14 mouse cellular contexts compared by ENCODE assay signal in genomic region chr2:71837261-71837660, GRCm38 (mm10). TPM values are rescaled to one million over a fixed set of nuclear protein-coding genes. Genes with fewer than 3 reads are reported as not detected.
DNase-seq lines count a peak whose midpoint lies in the region; ATAC-seq lines count a peak whose summit lies in the region.
"Had no signal": no experiment of that assay in that cellular context is flagged by ENCODE, and none has a peak within 500 bp of the region (broad histone marks: within the 10 kb centered on the region; RNA-seq: fewer than 3 reads in every experiment).

No protein-coding gene starts in this region.

- H3K9me3 ChIP-seq in kidney, embryonic 16.5 days (ENCODE audit: low read length) = no peaks in the 10 kb centered on the region
- no peaks in the 10 kb centered on the region for H3K9me3 ChIP-seq in kidney, embryonic 15.5 days (replicated peaks)
- H3K9me3 ChIP-seq in midbrain, embryonic 11.5 days (ENCODE audit: control insufficient read depth, low read length) = no peaks in the 10 kb centered on the region
- H3K9me3 ChIP-seq in midbrain, embryonic 14.5 days (ENCODE audit: control insufficient read depth, low read length) = no peaks in the 10 kb centered on the region
- H3K9me3 ChIP-seq: embryonic facial prominence, embryonic 12.5 days; forebrain, embryonic 15.5 days; G1E; hindbrain, embryonic 15.5 days had no signal

- H3K27me3 ChIP-seq in kidney, embryonic 16.5 days (ENCODE audit: insufficient read depth, low read length) = no peaks in the 10 kb centered on the region
- H3K27me3 ChIP-seq in kidney, embryonic 15.5 days = no peaks in the 10 kb centered on the region
- H3K27me3 ChIP-seq in midbrain, embryonic 11.5 days (ENCODE audit: control insufficient read depth, insufficient read depth, low read length) = no peaks in the 10 kb centered on the region
- no peaks in the 10 kb centered on the region for H3K27me3 ChIP-seq in midbrain, embryonic 14.5 days (ENCODE audit: control insufficient read depth, insufficient read depth, low read length)
- H3K27me3 ChIP-seq: embryonic facial prominence, embryonic 12.5 days; forebrain, embryonic 15.5 days; hindbrain, embryonic 15.5 days had no signal

- H3K27ac ChIP-seq in kidney, embryonic 16.5 days (ENCODE audit: low read length) = no peak overlapping the region
- no peak overlapping the region for H3K27ac ChIP-seq in kidney, embryonic 15.5 days
- H3K27ac ChIP-seq in midbrain, embryonic 11.5 days (ENCODE audit: low read depth, low read length) = no peak overlapping the region
- H3K27ac ChIP-seq in midbrain, embryonic 14.5 days (replicated peaks; ENCODE audit: low read depth, low read length) = no peak overlapping the region
- H3K27ac ChIP-seq: embryonic facial prominence, embryonic 12.5 days; forebrain, embryonic 15.5 days; heart, adult 2 months; hindbrain, embryonic 15.5 days had no signal

- H3K4me3 ChIP-seq in kidney, embryonic 16.5 days (ENCODE audit: low read length) = no peak overlapping the region
- no peak overlapping the region for H3K4me3 ChIP-seq in kidney, embryonic 15.5 days (replicated peaks)
- no peak overlapping the region for H3K4me3 ChIP-seq in midbrain, embryonic 11.5 days (ENCODE audit: low read depth, low read length)
- H3K4me3 ChIP-seq in midbrain, embryonic 14.5 days (replicated peaks; ENCODE audit: low read depth, low read length) = no peak overlapping the region
- H3K4me3 ChIP-seq: embryonic facial prominence, embryonic 12.5 days; forebrain, embryonic 15.5 days; heart, adult 2 months; hindbrain, embryonic 15.5 days had no signal

- WGBS in kidney, embryonic 16.5 days = 59% methylated on average over 4 of the region's 4 CpGs
- 65% methylated on average over 4 of the region's 4 CpGs for WGBS in kidney, embryonic 15.5 days
- WGBS in midbrain, embryonic 11.5 days = 70% methylated on average over 4 of the region's 4 CpGs
- WGBS in midbrain, embryonic 14.5 days = 73% methylated on average over 4 of the region's 4 CpGs

- peaks cover 16% of the 10 kb centered on the region for H3K36me3 ChIP-seq in kidney, embryonic 16.5 days (ENCODE audit: insufficient read depth, low read length)
- H3K36me3 ChIP-seq in kidney, embryonic 15.5 days = peaks cover 56% of the 10 kb centered on the region
- H3K36me3 ChIP-seq in midbrain, embryonic 11.5 days (ENCODE audit: control insufficient read depth, insufficient read depth, low read length) = no peaks in the 10 kb centered on the region
- H3K36me3 ChIP-seq in midbrain, embryonic 14.5 days (ENCODE audit: control insufficient read depth, insufficient read depth, low read length) = no peaks in the 10 kb centered on the region
- H3K36me3 ChIP-seq: embryonic facial prominence, embryonic 12.5 days; G1E had no signal

- no peak overlapping the region for H3K9ac ChIP-seq in kidney, embryonic 16.5 days (replicated peaks; ENCODE audit: low read length)
- H3K9ac ChIP-seq in kidney, embryonic 15.5 days = no peak overlapping the region
- H3K9ac ChIP-seq in midbrain, embryonic 11.5 days (ENCODE audit: low read length) = no peak overlapping the region
- no peak overlapping the region for H3K9ac ChIP-seq in midbrain, embryonic 14.5 days (replicated peaks; ENCODE audit: low read length)
- H3K9ac ChIP-seq: embryonic facial prominence, embryonic 12.5 days; forebrain, embryonic 15.5 days; hindbrain, embryonic 15.5 days had no signal

- H3K4me2 ChIP-seq in kidney, embryonic 16.5 days (replicated peaks; ENCODE audit: low read depth, low read length) = no peak overlapping the region
- no peak overlapping the region for H3K4me2 ChIP-seq in kidney, embryonic 15.5 days
- H3K4me2 ChIP-seq in midbrain, embryonic 11.5 days = no peak overlapping the region
- no peak overlapping the region for H3K4me2 ChIP-seq in midbrain, embryonic 14.5 days (ENCODE audit: low read length)
- H3K4me2 ChIP-seq: embryonic facial prominence, embryonic 12.5 days; forebrain, embryonic 15.5 days; hindbrain, embryonic 15.5 days had no signal

- no peak for ATAC-seq in kidney, embryonic 16.5 days (ENCODE audit: low FRiP score, low TSS enrichment)
- no peak for ATAC-seq in kidney, embryonic 15.5 days (replicated peaks; ENCODE audit: low FRiP score)
- no peak for ATAC-seq in midbrain, embryonic 11.5 days (ENCODE audit: low FRiP score)
- ATAC-seq in midbrain, embryonic 14.5 days (ENCODE audit: low FRiP score, low TSS enrichment) = no peak
- ATAC-seq: forebrain, embryonic 15.5 days had no signal

- H3K4me1 ChIP-seq in kidney, embryonic 16.5 days (ENCODE audit: insufficient read depth, low read length) = 0 out of 2 replicates have a peak, but pooled peaks cover 3% of the 10 kb centered on the region
- no peaks in the 10 kb centered on the region for H3K4me1 ChIP-seq in kidney, embryonic 15.5 days
- H3K4me1 ChIP-seq in midbrain, embryonic 11.5 days (ENCODE audit: control insufficient read depth, insufficient read depth, low read length) = no peaks in the 10 kb centered on the region
- no peaks in the 10 kb centered on the region for H3K4me1 ChIP-seq in midbrain, embryonic 14.5 days (ENCODE audit: control insufficient read depth, insufficient read depth, low read length)
- H3K4me1 ChIP-seq: forebrain, embryonic 15.5 days; hindbrain, embryonic 15.5 days had no signal

- peak; percentile 81 for DNase-seq in heart, adult 11 months
- DNase-seq in heart, adult 8-10 months (ENCODE audit: low spot score) = no peak
- peak; percentile 33 for DNase-seq in kidney, adult 18-20 months
- peak; percentile 22 to 49 for DNase-seq in kidney, postnatal 25 days
- DNase-seq in midbrain, embryonic 11.5 days (ENCODE audit: low spot score, missing footprints) = peak; percentile 69
- DNase-seq in midbrain, embryonic 14.5 days = no peak
- DNase-seq: cerebellum, adult 11-12 months had no signal

RNA-seq across cellular contexts. Expression of gene Pdk1, which starts 35.8 kb away (rescaled TPM):
- 100 to 1,000 TPM; 182 to 208 (median 195) TPM for total RNA-seq in heart, adult 8-10 months (2022)
- polyA plus RNA-seq in kidney, embryonic 16.5 days (2015; fragmentation: Nextera tagmentation; extraction: Ambion mirVana) = 46.3 and 48.9 TPM in 2 replicates
- 44.4 and 45.2 TPM in 2 replicates for polyA plus RNA-seq in kidney, embryonic 15.5 days (2015; fragmentation: Nextera tagmentation; extraction: Ambion mirVana)
- 31.4 and 33.9 TPM in 2 replicates for polyA plus RNA-seq in midbrain, embryonic 11.5 days (2014; fragmentation: Nextera tagmentation; extraction: Ambion mirVana)
- 14.6 and 23.2 TPM in 2 replicates for polyA plus RNA-seq in midbrain, embryonic 14.5 days (2014; fragmentation: Nextera tagmentation; extraction: Ambion mirVana)

Comparison
In these comparisons a context has a peak if more than half of its experiments do, and no peak if none do; other contexts are left out.
1. DNase-seq: peak in heart, adult 11 months (single experiment), kidney, adult 18-20 months (single experiment), kidney, postnatal 25 days (2 of 2) and midbrain, embryonic 11.5 days (single experiment); none in heart, adult 8-10 months (single experiment) and midbrain, embryonic 14.5 days (single experiment).